ENCODE assay signal across 8 mouse cellular contexts in genomic region chr4:149166215-149166946, GRCm38 (mm10). TPM values are rescaled to one million over a fixed set of nuclear protein-coding genes. Genes with fewer than 3 reads are reported as not detected.
A peak's percentile ranks its signal among the peaks of the same experiment; 100 is the strongest.
DNase-seq lines count a peak whose midpoint lies in the region; ATAC-seq and TF ChIP-seq lines count a peak whose summit lies in the region.

TSS of gene Pgd (minus strand) at chr4:149166771.

- no peaks in the 10 kb centered on the region for H3K9me3 ChIP-seq in hindbrain, embryonic 14.5 days (ENCODE audit: control insufficient read depth, low read length)

- peaks cover 38% of the 10 kb centered on the region for H3K36me3 ChIP-seq in hindbrain, embryonic 14.5 days (replicated peaks; ENCODE audit: control insufficient read depth, insufficient read depth)

- peak within 1 kb of the TSS; percentile 87 for H3K4me2 ChIP-seq in hindbrain, embryonic 14.5 days (replicated peaks)

- POLR2A ChIA-PET in Patski (lab: Charles Lee): no interaction called here

- H3K4me3 ChIP-seq in hindbrain, embryonic 14.5 days (replicated peaks; ENCODE audit: low read length): peak within 1 kb of the TSS; percentile 73

- H3K27me3 ChIP-seq in Patski: no peaks in the 10 kb centered on the region
- H3K27me3 ChIP-seq in hindbrain, embryonic 14.5 days (ENCODE audit: control insufficient read depth, insufficient read depth, low read length): no peaks in the 10 kb centered on the region

- CTCF ChIA-PET in Patski (lab: Charles Lee): no interaction called here

- H3K27ac ChIP-seq in hindbrain, embryonic 14.5 days: peak within 1 kb of the TSS; percentile 58

- WGBS in hindbrain, embryonic 14.5 days: under 1% methylated on average over 59 of the region's 59 CpGs

- no peak for TF ChIP-seq CTCF in Patski (IDR thresholded peaks at IDR 0.05)

- in situ Hi-C loops in Patski (cut with MboI; ENCODE audit: low pct_unique_long_range_greater_than_20kb): no loop called here

- ATAC-seq in Patski: peak; percentile 95
- peak; percentile 99 for ATAC-seq in hindbrain, embryonic 14.5 days (ENCODE audit: low FRiP score)

- DNase-seq in Patski (ENCODE audit: low read depth, low spot score): peak; percentile 59
- DNase-seq in cerebellum, postnatal 14 days: peak; percentile 97
- DNase-seq in frontal cortex, postnatal 25 days (ENCODE audit: low spot score in 2 of 2): peak; percentile 96 to 97
- peak; percentile 93 for DNase-seq in hindbrain, embryonic 14.5 days (ENCODE audit: low spot score)
- DNase-seq in layer of hippocampus, postnatal 36 days: peak; percentile 95
- DNase-seq in lung, postnatal 36 days: peak; percentile 99
- peak; percentile 97 for DNase-seq in retina, postnatal 1 day
- DNase-seq in urinary bladder, adult 18-20 months (ENCODE audit: low spot score in 2 of 2): peak; percentile 94 to 96

- peak within 1 kb of the TSS; percentile 80 for H3K9ac ChIP-seq in hindbrain, embryonic 14.5 days

- peaks cover 10% of the 10 kb centered on the region for H3K4me1 ChIP-seq in hindbrain, embryonic 14.5 days (replicated peaks; ENCODE audit: control insufficient read depth, insufficient read depth, low read length)

RNA-seq across cellular contexts. Expression of gene Pgd, which starts in this region (rescaled TPM):
- polyA plus RNA-seq in Patski (2021): 110 TPM
- 46.4 TPM in 2 replicates for polyA plus RNA-seq in hindbrain, embryonic 14.5 days (2014; fragmentation: Nextera tagmentation; extraction: Ambion mirVana)
- total RNA-seq in layer of hippocampus, postnatal 36 days (2021): 10 to 100 TPM; 31.9 to 33.9 TPM

Comparison
In these comparisons a context has a peak if more than half of its experiments do, and no peak if none do; other contexts are left out.
1. Peak in every context shown above with its lines: DNase-seq, ATAC-seq, H3K4me3 ChIP-seq and H3K27ac ChIP-seq.